Comparison of ENCODE assay signal across 20 mouse cellular contexts in genomic region chr11:104002191-104002590, GRCm38 (mm10).
"Had no signal": no experiment of that assay in that cellular context is flagged by ENCODE, and none has a peak within 500 bp of the region (broad histone marks: within the 10 kb centered on the region; RNA-seq: fewer than 3 reads in every experiment).

No protein-coding gene starts in this region.

- H3K4me2 ChIP-seq: kidney, embryonic 15.5 days; limb, embryonic 13.5 days; liver, embryonic 12.5 days; liver, embryonic 15.5 days; lung, embryonic 15.5 days; midbrain, embryonic 13.5 days; stomach, embryonic 15.5 days had no signal

- H3K4me1 ChIP-seq: kidney, embryonic 15.5 days; limb, embryonic 10.5 days; limb, embryonic 13.5 days; liver, embryonic 12.5 days; lung, embryonic 15.5 days; midbrain, embryonic 10.5 days; midbrain, embryonic 13.5 days; stomach, embryonic 15.5 days had no signal

- H3K9ac ChIP-seq: kidney, embryonic 15.5 days; limb, embryonic 13.5 days; liver, embryonic 12.5 days; liver, embryonic 15.5 days; lung, embryonic 15.5 days; midbrain, embryonic 13.5 days; stomach, embryonic 15.5 days had no signal

- DNase-seq: kidney, adult 2 months; kidney, postnatal 10 days; kidney, postnatal 36 days; layer of hippocampus, postnatal 36 days; liver; lung, adult 18-20 months; lung, postnatal 10 days; lung, postnatal 36 days; thymus, postnatal 25 days had no signal

- H3K27me3 ChIP-seq: limb, embryonic 13.5 days; liver, embryonic 12.5 days; liver, embryonic 15.5 days; lung, embryonic 15.5 days; stomach, embryonic 15.5 days had no signal

- ATAC-seq: liver, embryonic 12.5 days; midbrain, embryonic 13.5 days; midbrain, embryonic 16.5 days had no signal

- H3K9me3 ChIP-seq: kidney, embryonic 15.5 days; limb, embryonic 10.5 days; limb, embryonic 13.5 days; liver, embryonic 12.5 days; liver, embryonic 15.5 days; lung, embryonic 15.5 days; midbrain, embryonic 10.5 days; midbrain, embryonic 13.5 days; stomach, embryonic 15.5 days had no signal

- H3K4me3 ChIP-seq: kidney, embryonic 15.5 days; left cerebral cortex, adult 2 months; limb, embryonic 10.5 days; limb, embryonic 13.5 days; liver, embryonic 12.5 days; liver, embryonic 15.5 days; lung, embryonic 15.5 days; midbrain, embryonic 10.5 days; midbrain, embryonic 13.5 days; stomach, embryonic 15.5 days had no signal

- H3K27ac ChIP-seq: kidney, embryonic 15.5 days; left cerebral cortex, adult 2 months; limb, embryonic 10.5 days; limb, embryonic 13.5 days; liver, embryonic 12.5 days; liver, embryonic 15.5 days; lung, embryonic 15.5 days; midbrain, embryonic 10.5 days; midbrain, embryonic 13.5 days; stomach, embryonic 15.5 days had no signal

- H3K36me3 ChIP-seq: kidney, embryonic 15.5 days; limb, embryonic 10.5 days; limb, embryonic 13.5 days; liver, embryonic 12.5 days; liver, embryonic 15.5 days; lung, embryonic 15.5 days; midbrain, embryonic 10.5 days; midbrain, embryonic 13.5 days; stomach, embryonic 15.5 days had no signal
